Mouse (Mus musculus) macrophage (primary cell): ENCODE data around the gene Olfr924. TPM values are rescaled to one million over a fixed set of nuclear protein-coding genes. Genes with fewer than 3 reads are reported as not detected.
"Not testable (repeated sequence)": the region's sequence is repeated elsewhere in the genome, so short reads cannot be mapped to it uniquely, and the experiment has no call there.

ENCODE experiments used
- H3K27ac ChIP-seq: fragments of 350-480 bp; formaldehyde crosslinking; 2 replicates; pipeline ENCODE4 v1.9.0; 2021
- H3K36me3 ChIP-seq: fragments of 350-480 bp; formaldehyde crosslinking; 2 replicates; pipeline ENCODE4 v1.9.0; 2021; ENCODE audit errors: inconsistent target
- H3K4me3 ChIP-seq: fragments of 350-480 bp; formaldehyde crosslinking; 2 replicates; pipeline ENCODE4 v1.9.0; 2021; ENCODE audit errors: inconsistent target
- H3K79me2 ChIP-seq: fragments of 350-480 bp; formaldehyde crosslinking; 2 replicates; pipeline ENCODE4 v1.9.0; 2021; ENCODE audit errors: inconsistent target
- WGBS: methylation state at CpG from one replicate; pipeline ENCODE4 v1.1.7; 2026; ENCODE audit warnings: inconsistent platforms; ENCODE audit not compliant: missing documents; 5-methylcytosine and 5-hydroxymethylcytosine counted together
- polyA plus RNA-seq: library from polyadenylated mRNA; stranded (reverse); fragments of 250-400 nt; gene quantifications from 3 replicates; pipeline ENCODE4 v1.2.4, GENCODE M21; 2018; ENCODE audit warnings: inconsistent platforms
- total RNA-seq, 78 experiments: library from RNA; depleted of rRNA; stranded (reverse); fragments of 250-400 nt; gene quantifications; 1 replicate in 9 of 78; 2 replicates in 24 of 78; 3 replicates in 43 of 78; 4 replicates in 2 of 78; pipeline ENCODE4 v1.2.4; 2018; ENCODE audit warnings: inconsistent platforms in 56 of 78

The Olfr924 gene
- total RNA-seq (2018; cell fraction: chromatin; rRNA removed): not detected
- total RNA-seq (2018; cell fraction: cytosol; rRNA removed): under 1 TPM in 1 of 26 experiments, not detected in 25; 0.04 TPM
- not detected for total RNA-seq (2018; cell fraction: nucleus; rRNA removed)
- polyA plus RNA-seq: not detected in 3 replicates

- Histone ChIP-seq H3K27ac (no peak within 1 kb of the TSS), H3K4me3 (no peak within 1 kb of the TSS), H3K36me3 (no peaks in the 10 kb centered on the region), H3K79me2 (no peaks in the 10 kb centered on the region)
- 93% methylated on average over 1 of the region's 1 CpGs for WGBS
Observed at GRCm38 (mm10) chr9:38844149-38844548, at the start of gene Olfr924. Olfr924 (plus strand) TSS chr9:38844449.

GRCm38 (mm10) chr9:38805696-38806095 lies 38.6 kb upstream of the Olfr924 start:
- Histone ChIP-seq H3K27ac (no peak overlapping the region), H3K79me2 (no peaks in the 10 kb centered on the region), H3K4me3 (no peak overlapping the region), H3K36me3 (no peaks in the 10 kb centered on the region)

- Histone ChIP-seq H3K79me2 (no peaks in the 10 kb centered on the region), H3K36me3 (no peaks in the 10 kb centered on the region), H3K27ac (no peak within 1 kb of the TSS), H3K4me3 (no peak within 1 kb of the TSS)
- 82% methylated on average over 2 of the region's 2 CpGs for WGBS
Observed at GRCm38 (mm10) chr9:38814314-38814713, 29.9 kb upstream of the Olfr924 start, which contains the start of gene Olfr922. Olfr922 (plus strand) TSS chr9:38814614.

- H3K36me3 ChIP-seq: no peaks in the 10 kb centered on the region
- H3K27ac ChIP-seq: no peak overlapping the region
- no peak overlapping the region for H3K4me3 ChIP-seq
- H3K79me2 ChIP-seq: no peaks in the 10 kb centered on the region
- 91% methylated on average over 1 of the region's 1 CpGs for WGBS
Observed at GRCm38 (mm10) chr9:38815458-38815986, 28.7 kb upstream of the Olfr924 start.

- no peaks in the 10 kb centered on the region for H3K36me3 ChIP-seq
- H3K4me3 ChIP-seq: no peak within 1 kb of the TSS
- no peaks in the 10 kb centered on the region for H3K79me2 ChIP-seq
- H3K27ac ChIP-seq: no peak within 1 kb of the TSS
- 100% methylated on average over 1 of the region's 1 CpGs for WGBS
Observed at GRCm38 (mm10) chr9:38826245-38826644, 18.0 kb upstream of the Olfr924 start, which contains the start of gene Olfr923. Olfr923 (plus strand) TSS chr9:38826545.

- H3K27ac ChIP-seq: no peak overlapping the region
- H3K36me3 ChIP-seq: no peaks in the 10 kb centered on the region
- no peaks in the 10 kb centered on the region for H3K79me2 ChIP-seq
- 84% methylated on average over 2 of the region's 2 CpGs for WGBS
- H3K4me3 ChIP-seq: no peak overlapping the region
Observed at GRCm38 (mm10) chr9:38833027-38833426, 11.2 kb upstream of the Olfr924 start.

GRCm38 (mm10) chr9:38854760-38855159 lies 10.5 kb downstream of the Olfr924 start, which contains the start of gene Olfr26:
Olfr26 (plus strand) TSS chr9:38855060.
- H3K27ac ChIP-seq: no peak within 1 kb of the TSS
- H3K79me2 ChIP-seq: no peaks in the 10 kb centered on the region
- H3K4me3 ChIP-seq: no peak within 1 kb of the TSS
- no peaks in the 10 kb centered on the region for H3K36me3 ChIP-seq

GRCm38 (mm10) chr9:38874880-38875279 lies 30.6 kb downstream of the Olfr924 start:
- not testable (repeated sequence) for H3K79me2 ChIP-seq, H3K4me3 ChIP-seq, H3K27ac ChIP-seq, H3K36me3 ChIP-seq
- 58% methylated on average over 2 of the region's 2 CpGs for WGBS

- WGBS: 67% methylated on average over 2 of the region's 2 CpGs
- Histone ChIP-seq H3K4me3 (no peak within 1 kb of the TSS), H3K27ac (no peak within 1 kb of the TSS), H3K36me3 (no peaks in the 10 kb centered on the region), H3K79me2 (no peaks in the 10 kb centered on the region)
Observed at GRCm38 (mm10) chr9:38876826-38877225, 32.6 kb downstream of the Olfr924 start, which contains the start of gene Olfr926. Olfr926 (plus strand) TSS chr9:38877126.

Other genes with a start within 250 kb of the Olfr924 start
- not detected in 3 replicates for gene Olfr914, start 239.3 kb upstream of the Olfr924 start, polyA plus RNA-seq
- gene Olfr916, start 184.6 kb upstream of the Olfr924 start, polyA plus RNA-seq: not detected in 3 replicates
- gene Olfr917, start 178.6 kb upstream of the Olfr924 start, polyA plus RNA-seq: not detected in 3 replicates
- not detected in 3 replicates for gene Olfr918, start 169.8 kb upstream of the Olfr924 start, polyA plus RNA-seq
- gene Olfr919, start 140.8 kb upstream of the Olfr924 start, polyA plus RNA-seq: not detected in 3 replicates
- gene Vwa5a, start 126.2 kb upstream of the Olfr924 start, polyA plus RNA-seq: 114 to 137 TPM (median 132 TPM) in 3 replicates
- 0.06 to 0.48 TPM (median 0.29 TPM) in 3 replicates for gene Olfr920, start 92.2 kb upstream of the Olfr924 start, polyA plus RNA-seq
- gene Olfr921, start 71.4 kb upstream of the Olfr924 start, polyA plus RNA-seq: not detected in 3 replicates
- not detected in 3 replicates for gene Olfr922, start 29.8 kb upstream of the Olfr924 start, polyA plus RNA-seq
- gene Olfr923, start 17.9 kb upstream of the Olfr924 start, polyA plus RNA-seq: not detected in 3 replicates
- not detected in 3 replicates for gene Olfr26, start 10.6 kb downstream of the Olfr924 start, polyA plus RNA-seq
- not detected in 3 replicates for gene Olfr926, start 32.7 kb downstream of the Olfr924 start, polyA plus RNA-seq
- gene Olfr930, start 85.4 kb downstream of the Olfr924 start, polyA plus RNA-seq: not detected in 3 replicates
- not detected in 3 replicates for gene Olfr933, start 127.9 kb downstream of the Olfr924 start, polyA plus RNA-seq
- not detected in 3 replicates for gene Olfr934, start 143.9 kb downstream of the Olfr924 start, polyA plus RNA-seq
- not detected in 3 replicates for gene Olfr935, start 155.2 kb downstream of the Olfr924 start, polyA plus RNA-seq
- gene Olfr146, start 178.9 kb downstream of the Olfr924 start, polyA plus RNA-seq: not detected in 3 replicates
- gene Olfr937, start 220.5 kb downstream of the Olfr924 start, polyA plus RNA-seq: not detected in 3 replicates
- gene Olfr938, start 234.4 kb downstream of the Olfr924 start, polyA plus RNA-seq: not detected in 3 replicates